Mouse (Mus musculus): ENCODE results near the gene Mob3c. TPM values are rescaled to one million over a fixed set of nuclear protein-coding genes. Genes with fewer than 3 reads are reported as not detected.

The Mob3c gene
- total RNA-seq, 2 experiments from 2014 or later = 7.0 to 19.3 TPM

- ATAC-seq (replicated peaks; ENCODE audit: low FRiP score, low TSS enrichment, poor library complexity, severe bottlenecking) = no peak
Measured at GRCm38 (mm10) chr4:115863880-115864279, 36.0 kb downstream of the Mob3c start.

DNA sequence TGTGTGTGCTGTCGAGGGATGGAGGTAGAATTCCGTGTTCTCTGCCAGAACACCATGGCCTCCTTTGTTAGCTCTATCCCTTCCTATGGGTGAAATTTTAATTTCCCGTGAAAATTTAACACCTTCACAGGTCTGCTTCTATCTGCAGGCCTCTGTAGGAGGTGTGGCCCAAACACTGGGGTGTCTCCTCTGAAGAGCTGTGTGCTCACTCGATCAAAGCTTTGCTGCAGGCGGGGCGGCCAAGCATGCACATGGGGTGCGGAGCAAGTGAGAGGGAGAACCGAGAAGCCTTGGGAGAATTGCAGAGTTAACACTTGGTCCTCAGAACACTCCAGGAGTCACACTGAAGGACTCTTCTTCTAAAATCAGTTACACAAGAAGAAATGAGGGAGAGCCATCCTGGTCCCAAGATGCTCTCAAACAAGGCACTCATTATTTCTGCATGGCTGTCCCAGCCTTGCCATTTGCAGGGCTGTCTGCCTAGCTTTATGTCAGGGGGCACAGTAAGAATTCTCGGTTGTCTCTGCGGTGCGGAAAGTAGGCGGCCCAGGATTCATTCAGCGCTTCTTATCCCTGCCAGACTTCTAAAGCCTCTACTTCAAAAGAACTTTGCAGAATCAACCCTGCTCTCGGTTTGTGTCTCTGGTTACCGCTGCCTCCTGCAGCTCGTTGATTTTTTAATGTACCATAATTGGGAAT, 41.8 kb downstream of the Mob3c start:
- ATAC-seq (replicated peaks; ENCODE audit: low FRiP score, low TSS enrichment, poor library complexity, severe bottlenecking) = no peak

DNA sequence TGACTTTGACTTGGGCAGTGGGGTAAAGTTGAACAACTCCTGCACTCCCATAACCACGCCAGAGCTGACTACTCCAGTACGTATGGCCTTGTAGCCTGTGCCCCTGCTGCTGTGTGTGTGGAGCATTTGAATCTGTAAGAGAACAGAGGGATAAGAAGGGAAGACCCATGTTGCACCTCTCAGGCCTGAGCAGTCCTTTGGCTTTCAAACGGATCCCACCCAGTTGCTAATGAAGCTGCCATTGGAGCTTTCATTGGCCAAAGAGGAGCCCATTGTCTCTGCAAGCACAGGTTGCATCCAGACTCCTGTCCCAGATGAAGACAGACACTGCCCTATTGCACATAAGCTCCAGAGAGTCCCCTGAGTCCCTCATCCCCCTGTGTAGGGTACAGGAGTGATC, 45.3 kb downstream of the Mob3c start:
- no peak for ATAC-seq (replicated peaks; ENCODE audit: low FRiP score, low TSS enrichment, poor library complexity, severe bottlenecking)

DNA sequence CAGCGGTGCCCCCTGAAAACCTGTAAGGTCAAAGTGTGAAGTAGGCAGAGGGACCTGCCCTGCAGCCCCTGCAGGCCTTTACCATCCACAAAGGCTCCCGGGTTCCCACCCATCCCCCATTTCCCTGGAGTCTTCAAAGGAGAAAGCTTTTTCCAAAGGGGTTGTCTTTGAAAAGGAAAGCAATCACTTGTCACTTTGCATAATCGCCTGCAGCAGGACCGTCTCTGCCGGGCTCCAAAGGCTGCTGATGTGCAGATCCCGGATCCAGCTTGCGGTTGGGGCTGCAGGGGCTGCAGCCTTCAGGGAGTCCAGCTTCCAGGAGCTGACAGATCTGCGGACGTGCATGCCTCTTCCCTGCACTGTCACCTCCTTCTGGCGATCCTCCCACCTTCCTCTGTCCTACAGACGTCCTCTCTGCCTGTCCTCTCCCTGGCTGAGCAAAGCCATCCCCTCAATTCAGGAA, 50.4 kb downstream of the Mob3c start:
- no peak for ATAC-seq (replicated peaks; ENCODE audit: low FRiP score, low TSS enrichment, poor library complexity, severe bottlenecking)

DNA sequence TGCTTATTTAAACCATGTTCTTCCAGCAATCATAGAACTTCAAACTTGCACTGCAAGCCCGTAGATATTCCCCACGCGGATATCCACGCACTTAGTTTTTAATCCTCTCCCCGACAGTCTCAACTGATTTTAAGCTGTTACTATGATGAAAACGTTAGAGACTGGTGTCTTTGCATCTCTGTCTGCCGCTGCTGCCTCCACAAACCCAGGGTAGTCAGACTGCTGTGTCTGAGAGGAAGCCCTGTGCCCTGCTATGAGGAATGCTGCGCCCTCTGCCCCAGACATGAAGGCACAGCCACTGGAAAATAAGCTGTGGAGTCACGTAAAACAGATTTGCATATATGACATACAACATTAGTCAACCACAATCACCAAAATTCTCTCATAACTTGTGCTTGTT, 50.9 kb downstream of the Mob3c start:
- no peak for ATAC-seq (replicated peaks; ENCODE audit: low FRiP score, low TSS enrichment, poor library complexity, severe bottlenecking)

DNA sequence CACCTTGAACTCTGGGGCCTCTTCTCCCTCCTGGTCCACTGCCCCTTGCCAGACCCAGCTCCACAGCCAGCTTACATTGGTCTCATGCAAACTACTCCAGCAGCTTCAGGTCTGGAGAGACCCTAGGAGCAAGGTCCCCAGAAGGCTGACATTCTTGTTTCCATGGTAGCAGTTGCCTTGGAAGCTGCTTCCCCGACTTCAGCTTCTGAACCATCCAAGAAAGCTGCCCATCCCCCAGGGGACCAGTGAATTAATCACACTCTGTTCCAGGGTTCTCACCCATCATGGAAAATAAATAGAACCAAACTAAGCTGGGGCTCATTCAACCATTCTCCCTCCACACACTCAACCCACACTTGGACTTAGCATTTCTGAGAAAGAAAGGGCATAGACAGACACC, 53.3 kb downstream of the Mob3c start:
- ATAC-seq (replicated peaks; ENCODE audit: low FRiP score, low TSS enrichment, poor library complexity, severe bottlenecking) = no peak

DNA sequence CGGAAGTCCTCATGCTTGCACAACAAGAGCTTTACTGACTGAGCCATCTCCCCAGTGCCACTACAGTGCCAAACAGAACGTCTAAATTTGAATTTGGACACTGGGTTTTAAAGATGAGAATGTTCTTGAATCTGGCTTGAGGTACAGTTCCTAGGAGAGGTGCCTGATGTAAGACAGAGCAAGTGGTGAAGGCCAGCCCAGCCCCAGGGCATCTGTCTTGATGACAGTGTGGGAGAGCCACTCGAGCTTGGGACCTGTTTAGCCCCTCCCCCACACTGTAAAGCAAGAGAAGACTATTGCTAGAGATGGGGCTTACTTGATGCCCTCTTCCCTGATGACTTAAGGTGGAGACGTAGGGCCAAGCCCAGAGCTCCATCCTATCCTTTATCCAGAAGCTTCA, 54.3 kb downstream of the Mob3c start:
- no peak for ATAC-seq (replicated peaks; ENCODE audit: low FRiP score, low TSS enrichment, poor library complexity, severe bottlenecking)

DNA sequence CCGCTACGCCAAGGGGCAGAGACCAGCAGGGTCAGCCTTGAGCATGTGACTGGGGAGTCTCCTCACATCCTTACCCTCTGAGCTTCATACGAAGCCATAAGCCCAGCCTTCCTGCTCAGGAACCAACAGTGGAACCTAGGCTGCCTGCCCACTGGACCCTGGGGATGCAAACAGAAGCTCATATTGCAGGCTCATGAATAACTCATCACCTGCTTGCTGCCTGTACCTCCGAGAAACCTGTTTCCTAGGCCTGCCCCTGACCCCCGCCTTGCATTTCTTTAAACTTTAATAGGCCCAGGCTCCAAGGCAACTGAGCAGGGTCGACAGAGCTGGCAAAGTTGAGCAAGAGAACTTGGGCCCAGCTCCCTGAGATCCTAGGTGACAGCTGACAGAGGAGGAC, 56.1 kb downstream of the Mob3c start, which contains the start of gene Kncn:
Gene Kncn, plus strand, starts transcription at position 379 of the 400 bp plus-strand sequence.
- ATAC-seq (replicated peaks; ENCODE audit: low FRiP score, low TSS enrichment, poor library complexity, severe bottlenecking) = no peak

Other genes starting within 250 kb of the Mob3c start
- not detected in 2 replicates for gene Cyp4a32, start 227.1 kb upstream of the Mob3c start, total RNA-seq (2014; fragmentation: Nextera tagmentation)
- not detected in 2 replicates for gene Cyp4a32, start 227.1 kb upstream of the Mob3c start, total RNA-seq (2017)
- gene Cyp4b1, start 180.4 kb upstream of the Mob3c start, total RNA-seq (2014; fragmentation: Nextera tagmentation) = not detected in 2 replicates
- gene Cyp4b1, start 180.4 kb upstream of the Mob3c start, total RNA-seq (2017) = not detected in 2 replicates
- gene Efcab14, start 90.3 kb upstream of the Mob3c start, total RNA-seq (2014; fragmentation: Nextera tagmentation) = 39.7 and 45.7 TPM in 2 replicates
- 34.2 and 41.0 TPM in 2 replicates for gene Efcab14, start 90.3 kb upstream of the Mob3c start, total RNA-seq (2017)
- not detected in 2 replicates for gene Tex38, start 47.1 kb upstream of the Mob3c start, total RNA-seq (2014; fragmentation: Nextera tagmentation)
- gene Tex38, start 47.1 kb upstream of the Mob3c start, total RNA-seq (2017) = not detected in 2 replicates
- 13.2 and 17.2 TPM in 2 replicates for gene Atpaf1, start 43.3 kb upstream of the Mob3c start, total RNA-seq (2014; fragmentation: Nextera tagmentation)
- gene Atpaf1, start 43.3 kb upstream of the Mob3c start, total RNA-seq (2017) = 16.5 and 17.8 TPM in 2 replicates
- gene Mknk1, start 11.1 kb downstream of the Mob3c start, total RNA-seq (2014; fragmentation: Nextera tagmentation) = 31.4 and 41.8 TPM in 2 replicates
- gene Mknk1, start 11.1 kb downstream of the Mob3c start, total RNA-seq (2017) = 57.6 and 58.8 TPM in 2 replicates
- gene Kncn, start 56.3 kb downstream of the Mob3c start, total RNA-seq (2014; fragmentation: Nextera tagmentation) = not detected in 2 replicates
- not detected in 2 replicates for gene Kncn, start 56.3 kb downstream of the Mob3c start, total RNA-seq (2017)
- gene 6430628N08Rik, start 62.6 kb downstream of the Mob3c start, total RNA-seq (2014; fragmentation: Nextera tagmentation) = not detected in 2 replicates
- not detected in 2 replicates for gene 6430628N08Rik, start 62.6 kb downstream of the Mob3c start, total RNA-seq (2017)
- gene Dmbx1, start 111.8 kb downstream of the Mob3c start, total RNA-seq (2014; fragmentation: Nextera tagmentation) = not detected in 2 replicates
- gene Dmbx1, start 111.8 kb downstream of the Mob3c start, total RNA-seq (2017) = not detected in 2 replicates
- gene Faah, start 189.8 kb downstream of the Mob3c start, total RNA-seq (2014; fragmentation: Nextera tagmentation) = 1.4 and 5.0 TPM in 2 replicates
- gene Faah, start 189.8 kb downstream of the Mob3c start, total RNA-seq (2017) = 0.85 and 2.3 TPM in 2 replicates
- gene Nsun4, start 225.8 kb downstream of the Mob3c start, total RNA-seq (2014; fragmentation: Nextera tagmentation) = 11.5 and 12.5 TPM in 2 replicates
- gene Nsun4, start 225.8 kb downstream of the Mob3c start, total RNA-seq (2017) = 11.2 and 12.5 TPM in 2 replicates
- gene Uqcrh, start 247.0 kb downstream of the Mob3c start, total RNA-seq (2014; fragmentation: Nextera tagmentation) = 1,038 and 1,202 TPM in 2 replicates
- gene Uqcrh, start 247.0 kb downstream of the Mob3c start, total RNA-seq (2017) = 483 and 550 TPM in 2 replicates
- gene Lrrc41, start 247.2 kb downstream of the Mob3c start, total RNA-seq (2014; fragmentation: Nextera tagmentation) = 29.8 and 30.8 TPM in 2 replicates
- gene Lrrc41, start 247.2 kb downstream of the Mob3c start, total RNA-seq (2017) = 16.4 and 20.6 TPM in 2 replicates